Mouse (Mus musculus) heart, adult 18-20 months (tissue): ENCODE results near the gene Rbbp8nl. TPM values are rescaled to one million over a fixed set of nuclear protein-coding genes. Genes with fewer than 3 reads are reported as not detected.
A peak's percentile ranks its signal among the peaks of the same experiment; 100 is the strongest.
"Not testable (repeated sequence)": the region's sequence is repeated elsewhere in the genome, so short reads cannot be mapped to it uniquely, and the experiment has no call there.

ENCODE experiments used
- DNase-seq, 2 experiments: peaks; one replicate each; pipeline ENCODE4 v3.0.0; 2021 to 2022; ENCODE audit warnings: mixed read lengths in 1 of 2
- total RNA-seq, 2 experiments: library from RNA; stranded (reverse); gene quantifications; 2 replicates each; pipeline ENCODE4 v1.2.3; 2021

Rbbp8nl gene
- total RNA-seq, 2 experiments from 2014 or later = not detected

GRCm38 (mm10) chr2:180288966-180289365, 713 bp downstream of the Rbbp8nl start:
- no peak for DNase-seq

DNA sequence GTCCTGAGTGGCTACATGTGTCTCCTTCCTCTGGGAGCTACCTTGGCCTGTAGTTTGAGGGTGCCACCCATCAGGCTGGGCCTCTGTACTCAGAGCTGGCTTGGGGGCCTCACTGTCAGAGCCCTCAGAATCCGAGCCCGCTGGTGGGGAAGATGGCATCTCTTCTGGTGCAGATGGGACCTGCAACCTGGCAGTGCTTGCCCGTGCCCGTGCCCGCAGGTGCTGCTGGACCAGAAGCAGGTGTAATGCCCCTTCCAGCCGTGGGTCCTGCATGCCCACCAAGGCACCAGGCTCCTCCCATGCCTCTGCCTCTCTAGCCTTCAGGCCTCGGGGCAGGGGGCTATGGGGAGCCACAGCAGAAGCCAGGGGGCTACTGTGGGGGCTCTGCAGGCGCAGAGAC, 10.4 kb downstream of the Rbbp8nl start:
- no peak for DNase-seq

- no peak for DNase-seq
Measured at GRCm38 (mm10) chr2:180277773-180278320, 11.8 kb downstream of the Rbbp8nl start.

- DNase-seq = peak in 1 of 2 experiments; percentile 35
Measured at GRCm38 (mm10) chr2:180276851-180277259, 12.8 kb downstream of the Rbbp8nl start.

- no peak for DNase-seq
Measured at GRCm38 (mm10) chr2:180276385-180276784, 13.3 kb downstream of the Rbbp8nl start.

DNA sequence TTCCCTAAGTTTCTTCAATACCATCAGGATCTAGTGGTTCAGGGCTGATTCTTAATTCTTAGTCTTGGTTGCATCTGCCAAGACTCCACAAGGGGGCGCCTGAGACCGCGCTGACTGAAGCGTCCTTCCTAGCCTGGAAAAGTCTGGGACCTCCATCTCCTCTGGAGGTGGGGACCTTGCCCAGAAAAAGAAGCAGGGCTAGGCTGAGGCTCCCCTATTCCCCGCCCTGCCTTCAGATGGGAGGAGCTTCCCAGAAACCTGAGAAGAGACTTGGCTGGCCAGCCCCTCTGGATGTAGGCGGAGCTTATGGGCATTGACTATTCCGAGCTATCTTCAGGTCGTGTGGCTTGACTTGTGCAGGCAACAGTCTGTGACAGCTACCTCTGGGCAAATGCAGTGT, 13.8 kb downstream of the Rbbp8nl start:
- DNase-seq = peak; percentile 93

GRCm38 (mm10) chr2:180274523-180274922, 15.2 kb downstream of the Rbbp8nl start:
- DNase-seq = no peak

GRCm38 (mm10) chr2:180273394-180274244, 16.1 kb downstream of the Rbbp8nl start, which contains the start of gene Cables2:
Gene Cables2, minus strand, starts transcription at chr2:180273496.
- peak; percentile 92 to 97 for DNase-seq

DNA sequence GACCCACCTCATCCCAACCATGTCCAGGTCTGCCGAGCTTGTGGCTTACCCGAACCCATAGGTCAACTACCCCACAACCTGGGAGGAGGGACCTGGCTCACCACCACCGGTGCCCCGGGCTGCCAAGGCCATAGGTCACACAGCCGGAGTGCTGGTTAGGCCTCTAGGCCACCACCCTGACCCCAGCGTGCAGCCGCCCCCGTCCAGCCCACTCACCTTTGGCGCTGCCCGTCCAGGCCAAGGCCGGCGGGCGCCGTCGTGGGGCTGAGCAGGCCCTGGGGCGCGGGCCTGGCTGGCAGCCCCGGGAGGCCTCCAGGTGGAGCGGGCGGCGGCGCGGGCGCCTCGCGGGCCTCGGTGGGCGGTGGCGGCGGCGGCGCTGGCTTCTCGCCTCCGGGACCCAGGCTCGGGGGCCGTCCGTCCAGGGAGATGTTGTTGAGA, 16.8 kb downstream of the Rbbp8nl start:
- DNase-seq = no peak

DNA sequence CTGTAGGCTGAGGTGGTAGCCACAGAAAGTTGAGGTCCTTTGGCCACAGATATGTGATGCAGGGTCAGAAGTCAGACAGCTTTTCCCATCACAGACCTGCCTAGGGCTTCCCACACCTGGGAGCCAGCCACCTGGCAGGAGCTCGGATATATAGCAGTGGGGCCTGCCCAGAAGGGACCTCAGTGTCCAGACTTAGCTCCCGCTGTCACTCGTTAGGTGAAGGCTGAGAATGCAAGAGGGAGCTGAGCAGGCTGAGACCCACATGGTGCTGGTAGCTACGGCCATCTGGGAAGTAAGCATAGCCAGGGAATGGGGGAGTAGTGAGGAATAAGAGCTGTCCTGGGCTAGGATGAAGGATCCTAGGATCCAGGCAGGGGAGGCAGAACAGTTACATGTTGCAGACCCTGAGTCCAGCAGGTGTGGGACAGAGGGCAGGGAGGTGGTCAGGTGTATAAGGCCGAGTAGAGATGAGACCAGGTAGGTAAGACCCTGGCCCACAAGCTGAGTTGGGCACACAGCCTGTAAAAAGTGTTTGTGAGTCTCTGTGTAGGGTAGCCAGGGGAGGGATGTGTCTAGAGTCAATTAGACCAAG, 17.8 kb downstream of the Rbbp8nl start:
- no peak for DNase-seq

DNA sequence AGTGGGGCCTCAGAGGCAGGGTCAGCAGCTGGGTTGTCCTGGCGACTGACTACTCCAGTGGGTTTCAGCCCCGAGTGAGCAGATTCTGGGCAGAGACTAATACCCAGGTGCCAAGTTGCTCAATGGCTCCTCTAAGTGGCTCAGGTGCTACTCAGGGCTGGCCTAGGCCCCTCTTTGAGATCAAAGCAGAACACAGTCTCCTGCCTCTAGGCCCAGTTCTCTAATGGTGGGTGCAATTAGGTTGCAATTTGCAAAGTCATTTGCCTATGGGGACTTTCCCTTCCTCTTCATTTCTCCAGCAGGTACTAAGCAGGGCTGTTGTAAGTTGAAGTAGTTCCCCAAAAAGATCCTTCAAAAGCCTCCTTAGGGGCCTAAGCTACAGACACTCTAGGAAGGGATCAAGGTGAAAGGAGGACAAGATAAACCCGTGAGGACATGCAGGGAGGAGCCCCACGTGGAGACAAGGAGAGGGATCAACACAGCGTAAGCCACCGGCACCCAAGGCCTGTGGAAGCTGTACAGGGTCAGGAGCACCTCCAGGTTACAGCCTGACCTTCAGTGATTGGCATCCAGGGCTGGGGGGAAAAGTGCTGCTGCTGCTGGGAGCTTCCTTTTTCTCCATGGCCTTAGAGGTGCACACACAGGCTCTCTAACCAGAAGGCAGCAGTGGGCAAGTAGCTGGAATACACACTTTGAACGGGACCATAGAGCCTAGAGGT, 19.0 kb downstream of the Rbbp8nl start:
- no peak for DNase-seq

DNA sequence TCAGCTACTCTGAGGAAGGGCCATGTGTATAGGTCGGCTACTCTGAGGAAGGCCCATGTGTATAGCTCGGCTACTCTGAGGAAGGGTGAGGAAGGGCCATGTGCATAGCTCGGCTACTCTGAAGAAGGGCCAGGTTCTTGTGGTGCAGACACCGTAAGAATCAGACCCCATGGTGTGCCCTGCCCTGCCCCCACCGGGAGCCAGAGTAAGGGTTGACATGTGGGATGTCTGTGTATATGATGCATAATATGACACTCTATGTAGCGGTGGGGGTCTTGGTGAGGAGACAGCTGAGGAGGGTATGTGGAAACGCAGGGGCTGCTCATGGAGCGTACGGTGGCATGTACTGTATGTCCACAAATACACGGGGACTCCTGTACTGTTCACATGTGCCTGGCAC, 20.4 kb downstream of the Rbbp8nl start:
- no peak for DNase-seq

GRCm38 (mm10) chr2:180267955-180268354, 21.7 kb downstream of the Rbbp8nl start:
- DNase-seq = no peak

- no peak for DNase-seq
Measured at GRCm38 (mm10) chr2:180262891-180263290, 26.8 kb downstream of the Rbbp8nl start.

- peak; percentile 62 to 77 for DNase-seq
Measured at GRCm38 (mm10) chr2:180262441-180262840, 27.2 kb downstream of the Rbbp8nl start.

- no peak for DNase-seq
Measured at GRCm38 (mm10) chr2:180261901-180262300, 27.8 kb downstream of the Rbbp8nl start.

GRCm38 (mm10) chr2:180260610-180261480, 28.8 kb downstream of the Rbbp8nl start:
- DNase-seq = no peak

DNA sequence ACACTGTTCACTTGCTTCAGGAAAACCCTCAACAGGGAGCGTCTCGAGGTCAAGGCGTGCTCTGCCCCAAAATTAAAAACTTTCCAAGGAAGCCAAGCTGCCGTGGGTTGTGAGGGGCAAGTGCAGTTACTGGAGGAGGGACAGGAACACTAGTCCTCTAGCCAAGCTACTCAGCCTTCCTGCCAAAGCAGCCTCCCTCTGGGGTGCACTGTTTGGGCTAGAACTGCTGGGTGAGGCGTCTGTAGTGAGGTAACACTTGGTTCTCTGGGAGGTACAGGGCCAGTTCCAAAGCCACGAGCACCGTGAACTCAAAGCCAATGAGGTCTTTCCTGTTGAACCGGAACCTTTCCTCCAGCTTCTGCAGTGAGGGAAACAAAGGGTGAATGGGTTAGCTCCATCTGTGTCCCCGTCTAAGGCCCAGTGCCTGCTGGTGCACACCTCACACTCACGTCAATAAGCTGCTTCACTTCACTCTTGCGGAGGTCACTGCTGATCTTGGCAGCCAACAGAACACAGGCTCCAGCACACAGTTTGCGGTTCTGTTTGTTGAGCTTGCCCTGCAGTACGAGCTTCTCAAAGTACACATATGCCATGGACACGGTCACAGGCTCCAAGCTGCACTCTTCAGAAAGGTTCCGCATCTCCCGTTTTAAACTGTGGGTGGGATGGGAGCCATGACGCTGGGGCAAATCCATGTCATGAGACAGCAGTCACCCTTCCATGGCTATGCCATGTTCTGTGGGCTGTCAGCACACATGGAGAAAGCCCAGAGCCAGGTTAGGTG, 29.7 kb downstream of the Rbbp8nl start:
- DNase-seq = not testable (repeated sequence)

DNA sequence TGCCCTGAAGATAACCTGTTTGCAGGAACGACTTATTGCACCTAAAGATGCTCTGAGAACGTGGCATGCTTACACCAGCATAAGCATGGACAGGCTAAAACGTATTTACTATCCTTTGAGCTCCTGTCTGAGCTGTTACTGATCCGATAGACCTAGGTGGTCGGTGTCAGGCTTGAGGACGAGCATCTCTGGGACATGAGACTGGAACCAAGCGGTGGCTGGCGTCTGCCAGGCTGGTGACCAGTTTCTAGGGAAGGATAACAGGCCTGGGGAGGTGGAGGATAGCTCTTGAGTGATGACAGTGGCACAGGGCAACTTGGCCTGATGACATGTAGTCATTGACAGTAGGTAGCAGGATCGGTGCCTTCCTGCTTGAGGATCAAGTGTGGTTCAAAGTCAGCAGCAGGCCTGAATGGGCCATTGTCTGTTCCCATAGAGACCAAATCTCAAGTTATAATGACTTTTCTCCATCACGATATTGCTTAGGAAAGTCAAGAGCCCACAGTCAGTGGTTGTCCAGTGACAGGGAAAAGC, 30.7 kb downstream of the Rbbp8nl start:
- not testable (repeated sequence) for DNase-seq
